Mouse (Mus musculus) splenic B cell, adult 2 months (primary cell): ENCODE measurements around the gene Elavl4.

ENCODE experiments used
- DNase-seq: peaks from one replicate; pipeline ENCODE4 v3.0.0-alpha.2; 2011; ENCODE audit warnings: low read depth, low spot score
- H3K27me3 ChIP-seq: 2 replicates; pipeline ENCODE4 v1.6.1; 2012; ENCODE audit warnings: mild to moderate bottlenecking, low read length, moderate library complexity, mixed read lengths; ENCODE audit not compliant: control insufficient read depth, poor library complexity, insufficient read depth, severe bottlenecking
- H3K36me3 ChIP-seq: 2 replicates; pipeline ENCODE4 v1.6.1; 2012; ENCODE audit warnings: mild to moderate bottlenecking, low read length, moderate library complexity, mixed read lengths; ENCODE audit not compliant: control insufficient read depth, poor library complexity, insufficient read depth, severe bottlenecking

Elavl4 gene

GRCm38 (mm10) chr4:110351178-110352000 lies at the start of gene Elavl4:
Gene Elavl4, minus strand, starts transcription at chr4:110351909.
- Histone ChIP-seq H3K27me3 (no peaks in the 10 kb centered on the region), H3K36me3 (no peaks in the 10 kb centered on the region)
- DNase-seq, result no peak

- Histone ChIP-seq H3K36me3 (no peaks in the 10 kb centered on the region), H3K27me3 (no peaks in the 10 kb centered on the region)
- no peak for DNase-seq
Measured at GRCm38 (mm10) chr4:110397618-110398045, 45.9 kb upstream of the Elavl4 start, which contains the start of gene Agbl4. Gene Agbl4, plus strand, starts transcription at chr4:110397661.

GRCm38 (mm10) chr4:110396221-110396620 lies 44.5 kb upstream of the Elavl4 start:
- no peaks in the 10 kb centered on the region for H3K36me3 ChIP-seq
- no peaks in the 10 kb centered on the region for H3K27me3 ChIP-seq
- no peak for DNase-seq

GRCm38 (mm10) chr4:110360568-110360967 lies 8.9 kb upstream of the Elavl4 start:
- Histone ChIP-seq H3K27me3 (no peaks in the 10 kb centered on the region), H3K36me3 (no peaks in the 10 kb centered on the region)
- DNase-seq, result no peak

DNA sequence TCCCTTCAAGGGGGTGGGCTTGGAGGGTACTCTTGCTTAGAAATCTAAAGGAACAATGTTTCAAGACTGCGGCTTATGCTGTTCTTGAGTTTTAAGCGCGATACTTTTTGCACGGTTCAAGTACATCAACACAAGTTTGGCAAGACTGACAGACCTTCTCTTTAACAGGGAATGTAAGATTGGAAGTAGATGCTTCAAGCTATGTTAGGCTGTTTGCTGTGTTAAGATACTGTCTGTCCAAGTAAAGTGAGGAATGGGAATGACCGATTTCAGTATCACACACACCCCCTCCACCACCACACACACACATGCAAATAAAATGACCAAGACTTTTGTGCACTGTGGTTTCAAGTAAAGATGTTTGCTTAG lies 276 bp upstream of the Elavl4 start:
- H3K27me3 ChIP-seq, result no peaks in the 10 kb centered on the region
- H3K36me3 ChIP-seq, result no peaks in the 10 kb centered on the region
- DNase-seq, result no peak

DNA sequence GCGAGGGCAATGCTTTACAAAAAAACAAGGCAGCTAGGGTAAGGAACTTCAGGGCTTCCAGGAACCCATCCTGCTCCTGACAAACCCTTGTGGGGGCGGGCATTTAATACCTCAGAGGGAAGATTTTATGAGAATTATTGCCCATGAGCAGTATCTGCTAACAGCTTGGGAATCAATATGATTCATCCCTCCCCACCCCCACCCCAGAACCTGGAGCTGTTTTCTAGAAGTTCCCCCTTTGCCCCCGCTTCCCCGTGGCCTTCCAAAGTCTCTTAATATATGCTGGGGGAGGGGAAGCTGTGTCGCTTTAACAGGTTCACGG lies 892 bp downstream of the Elavl4 start:
- DNase-seq, result no peak
- Histone ChIP-seq H3K27me3 (no peaks in the 10 kb centered on the region), H3K36me3 (no peaks in the 10 kb centered on the region)

DNA sequence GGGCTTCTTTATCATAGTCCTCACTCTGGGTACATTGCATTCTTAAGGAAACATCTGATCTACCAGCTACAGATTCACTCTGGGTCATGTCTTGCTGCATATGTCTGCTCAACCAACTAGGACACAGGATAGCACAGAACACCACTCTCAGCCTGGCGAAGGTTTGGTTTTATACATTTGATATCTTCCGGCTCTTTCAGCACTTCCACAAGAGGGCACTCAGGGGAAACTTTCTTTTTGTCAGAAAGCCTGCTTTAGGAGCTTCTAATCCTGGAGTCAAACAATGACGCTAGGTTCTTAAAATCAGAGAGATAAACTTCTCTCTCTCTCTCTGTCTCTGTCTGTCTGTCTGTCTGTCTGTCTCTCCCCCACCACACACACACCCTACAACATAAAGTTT lies 27.8 kb downstream of the Elavl4 start:
- H3K27me3 ChIP-seq, result no peaks in the 10 kb centered on the region
- H3K36me3 ChIP-seq, result no peaks in the 10 kb centered on the region
- no peak for DNase-seq

GRCm38 (mm10) chr4:110312126-110312525 lies 39.6 kb downstream of the Elavl4 start:
- DNase-seq, result no peak
- no peaks in the 10 kb centered on the region for H3K27me3 ChIP-seq
- no peaks in the 10 kb centered on the region for H3K36me3 ChIP-seq

- no peak for DNase-seq
- H3K36me3 ChIP-seq, result no peaks in the 10 kb centered on the region
- H3K27me3 ChIP-seq, result no peaks in the 10 kb centered on the region
Measured at GRCm38 (mm10) chr4:110306972-110307371, 44.7 kb downstream of the Elavl4 start.

DNA sequence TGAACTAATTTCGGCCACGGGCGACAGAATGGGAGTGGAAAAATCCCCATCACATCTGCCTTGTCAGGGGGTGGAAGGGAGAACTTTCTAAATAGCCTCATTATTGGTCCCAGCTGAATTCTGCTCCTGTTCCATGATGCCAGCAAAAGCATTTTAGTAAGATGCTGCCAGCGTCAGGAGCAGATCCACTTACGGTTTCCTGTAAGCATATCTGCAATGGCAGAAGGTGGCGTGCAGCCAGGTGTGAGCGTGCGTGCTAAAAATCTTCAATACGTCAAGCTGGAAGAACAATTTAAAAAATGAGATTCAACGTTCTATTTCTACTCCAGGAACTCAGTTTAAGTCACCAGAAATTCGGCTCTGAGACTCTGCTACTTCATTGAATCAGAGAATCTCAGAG lies 45.1 kb downstream of the Elavl4 start:
- DNase-seq, result no peak

DNA sequence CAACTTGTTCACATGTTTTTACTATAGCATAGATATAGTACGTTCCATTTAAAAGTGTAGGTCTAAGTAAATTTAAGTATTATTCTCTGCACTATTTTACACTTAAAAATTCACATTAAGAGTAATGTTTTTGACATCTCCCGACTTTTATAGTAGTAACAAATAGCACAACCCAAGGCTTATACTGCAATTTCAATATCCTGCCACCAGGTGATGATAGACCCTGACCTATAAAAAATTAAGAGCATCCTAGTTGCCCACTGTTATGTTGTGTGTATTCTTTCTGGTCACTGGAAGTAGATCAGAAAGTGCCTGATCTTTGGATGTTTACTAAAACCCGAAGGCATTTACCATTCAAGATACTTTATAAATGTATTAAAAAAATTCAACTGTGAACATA lies 55.9 kb downstream of the Elavl4 start:
- no peaks in the 10 kb centered on the region for H3K36me3 ChIP-seq
- DNase-seq, result no peak
- no peaks in the 10 kb centered on the region for H3K27me3 ChIP-seq

More for the DNA sequence above, 45.1 kb downstream of the Elavl4 start:
- H3K36me3 ChIP-seq, result no peaks in the 10 kb centered on the region
- H3K27me3 ChIP-seq, result no peaks in the 10 kb centered on the region

- no peak for DNase-seq
- Histone ChIP-seq H3K36me3 (no peaks in the 10 kb centered on the region), H3K27me3 (no peaks in the 10 kb centered on the region)
Measured at GRCm38 (mm10) chr4:110293238-110293637, 58.5 kb downstream of the Elavl4 start.

GRCm38 (mm10) chr4:110292471-110292870 lies 59.2 kb downstream of the Elavl4 start:
- no peak for DNase-seq
- Histone ChIP-seq H3K27me3 (no peaks in the 10 kb centered on the region), H3K36me3 (no peaks in the 10 kb centered on the region)

- Histone ChIP-seq H3K27me3 (no peaks in the 10 kb centered on the region), H3K36me3 (no peaks in the 10 kb centered on the region)
- DNase-seq, result no peak
Measured at GRCm38 (mm10) chr4:110290544-110291095, 61.1 kb downstream of the Elavl4 start.

DNA sequence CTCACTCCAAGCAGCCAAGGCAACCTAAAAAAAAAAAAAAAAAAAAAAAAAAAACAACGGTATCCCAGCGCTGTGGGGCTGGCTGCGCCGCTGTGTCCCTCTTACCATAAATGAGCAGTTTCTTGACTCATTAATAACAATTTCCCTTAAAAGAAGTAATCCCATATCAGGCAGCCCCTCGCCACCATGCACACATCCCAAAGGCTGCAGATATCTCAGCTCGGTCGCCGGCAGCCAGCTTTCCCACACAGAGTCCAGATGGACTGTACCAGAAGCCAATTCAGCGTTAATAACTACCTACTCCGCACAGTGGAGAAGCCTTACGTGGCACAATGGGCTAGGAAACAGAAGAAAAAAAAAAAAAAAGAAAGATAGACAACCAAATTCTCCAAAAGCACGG lies 61.7 kb downstream of the Elavl4 start:
- H3K27me3 ChIP-seq, result no peaks in the 10 kb centered on the region
- DNase-seq, result no peak
- no peaks in the 10 kb centered on the region for H3K36me3 ChIP-seq
